Mouse (Mus musculus): ENCODE measurements at regions not wholly inside any gene's neighbourhood (a gene's known extent, or its start where the extent isn't known, plus 50 kb on each side); places are given as distances from the start of the nearest gene placed in this dataset.

GRCm38 (mm10) chr15:62139192-62139591 is 1216.4 kb upstream of the A1bg start:
- no peak for DNase-seq (ENCODE audit: low spot score in 2 of 2)

- DNase-seq (ENCODE audit: low spot score in 2 of 2): no peak
Measured at GRCm38 (mm10) chr15:62138701-62139100, 1215.9 kb upstream of the A1bg start.

- no peak for DNase-seq (ENCODE audit: low spot score in 2 of 2)
Measured at GRCm38 (mm10) chr15:62136932-62137594, 1214.3 kb upstream of the A1bg start.

- no peak for DNase-seq (ENCODE audit: low spot score in 2 of 2)
Measured at GRCm38 (mm10) chr15:62134835-62135234, 1212.0 kb upstream of the A1bg start.

- no peak for DNase-seq (ENCODE audit: low spot score in 2 of 2)
Measured at GRCm38 (mm10) chr15:62134308-62134707, 1211.5 kb upstream of the A1bg start.

GRCm38 (mm10) chr15:62132895-62133294 is 1210.1 kb upstream of the A1bg start:
- no peak for DNase-seq (ENCODE audit: low spot score in 2 of 2)

- no peak for DNase-seq (ENCODE audit: low spot score in 2 of 2)
Measured at GRCm38 (mm10) chr15:62131686-62132085, 1208.9 kb upstream of the A1bg start.

GRCm38 (mm10) chr15:62130530-62130929 is 1207.7 kb upstream of the A1bg start:
- no peak for DNase-seq (ENCODE audit: low spot score in 2 of 2)

GRCm38 (mm10) chr15:62128546-62129212 is 1205.9 kb upstream of the A1bg start:
- DNase-seq (ENCODE audit: low spot score in 2 of 2): no peak

GRCm38 (mm10) chr15:62127602-62128158 is 1204.9 kb upstream of the A1bg start:
- no peak for DNase-seq (ENCODE audit: low spot score in 2 of 2)

- DNase-seq (ENCODE audit: low spot score in 2 of 2): no peak
Measured at GRCm38 (mm10) chr15:62125718-62126117, 1202.9 kb upstream of the A1bg start.

- DNase-seq (ENCODE audit: low spot score in 2 of 2): no peak
Measured at GRCm38 (mm10) chr15:62123756-62124155, 1200.9 kb upstream of the A1bg start.

GRCm38 (mm10) chr15:62122265-62123023 is 1199.6 kb upstream of the A1bg start:
- DNase-seq (ENCODE audit: low spot score in 2 of 2): no peak

GRCm38 (mm10) chr15:62121696-62122095 is 1198.9 kb upstream of the A1bg start:
- no peak for DNase-seq (ENCODE audit: low spot score in 2 of 2)

GRCm38 (mm10) chr15:62120735-62121134 is 1197.9 kb upstream of the A1bg start:
- DNase-seq (ENCODE audit: low spot score in 2 of 2): no peak

GRCm38 (mm10) chr15:62118997-62119396 is 1196.2 kb upstream of the A1bg start:
- DNase-seq (ENCODE audit: low spot score in 2 of 2): no peak

- DNase-seq (ENCODE audit: low spot score in 2 of 2): no peak
Measured at GRCm38 (mm10) chr15:62116184-62116583, 1193.4 kb upstream of the A1bg start.

GRCm38 (mm10) chr15:62114815-62115214 is 1192.0 kb upstream of the A1bg start:
- no peak for DNase-seq (ENCODE audit: low spot score in 2 of 2)

- DNase-seq (ENCODE audit: low spot score in 2 of 2): peak; percentile 18 to 28
Measured at GRCm38 (mm10) chr15:62112151-62112550, 1189.3 kb upstream of the A1bg start.

- DNase-seq (ENCODE audit: low spot score in 2 of 2): no peak
Measured at GRCm38 (mm10) chr15:62107976-62108375, 1185.2 kb upstream of the A1bg start.

GRCm38 (mm10) chr15:62106518-62106975 is 1183.7 kb upstream of the A1bg start:
- peak; percentile 44 to 54 for DNase-seq (ENCODE audit: low spot score in 2 of 2)

- DNase-seq (ENCODE audit: low spot score in 2 of 2): no peak
Measured at GRCm38 (mm10) chr15:62105483-62105882, 1182.7 kb upstream of the A1bg start.

Data from right cerebral cortex, postnatal 36 days (tissue).